Mouse (Mus musculus): ENCODE results near the gene Plcb3. TPM values are rescaled to one million over a fixed set of nuclear protein-coding genes. Genes with fewer than 3 reads are reported as not detected.
A peak's percentile ranks its signal among the peaks of the same experiment; 100 is the strongest.
"Not testable (repeated sequence)": the region's sequence is repeated elsewhere in the genome, so short reads cannot be mapped to it uniquely, and the experiment has no call there.

Plcb3 gene
- polyA plus RNA-seq, 1 experiment = 51.7 TPM

DNA sequence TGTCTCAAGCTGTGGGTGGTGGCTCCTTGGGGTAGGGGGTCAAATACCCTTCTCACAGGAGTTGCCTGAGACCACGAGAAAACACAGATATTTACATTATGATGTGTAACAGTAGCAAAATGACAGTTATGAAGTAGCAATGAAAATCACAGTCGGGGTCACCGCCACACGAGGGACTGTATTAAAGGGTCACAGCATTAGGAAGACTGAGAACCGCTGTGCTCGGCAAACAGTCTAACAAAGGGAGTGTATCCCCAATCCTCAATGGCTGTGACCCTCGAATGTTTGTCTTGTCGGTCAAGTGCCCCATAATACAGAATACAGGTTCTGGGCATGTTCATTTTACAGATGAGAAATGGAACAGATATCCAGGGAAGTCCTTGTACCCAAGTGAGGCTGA, 17.7 kb upstream of the Plcb3 start:
- H3K27me3 ChIP-seq (ENCODE audit: control insufficient read depth, insufficient read depth, insufficient read length) = no peaks in the 10 kb centered on the region
- no peak overlapping the region for H3K4me3 ChIP-seq (ENCODE audit: insufficient read depth, poor library complexity, severe bottlenecking)
- H3ac ChIP-seq (ENCODE audit: control insufficient read depth, insufficient read length, low read depth) = no peak overlapping the region
- peaks cover 5% of the 10 kb centered on the region for H3K36me3 ChIP-seq (ENCODE audit: control insufficient read depth, insufficient read depth)
- H3K79me3 ChIP-seq (ENCODE audit: low read depth) = no peaks in the 10 kb centered on the region
- TF ChIP-seq MYOD1 (IDR thresholded peaks at IDR 0.05; ENCODE audit: control insufficient read depth, insufficient read length, low read depth) = no peak
- no peaks in the 10 kb centered on the region for H3K79me2 ChIP-seq (ENCODE audit: control insufficient read depth, insufficient read depth)

DNA sequence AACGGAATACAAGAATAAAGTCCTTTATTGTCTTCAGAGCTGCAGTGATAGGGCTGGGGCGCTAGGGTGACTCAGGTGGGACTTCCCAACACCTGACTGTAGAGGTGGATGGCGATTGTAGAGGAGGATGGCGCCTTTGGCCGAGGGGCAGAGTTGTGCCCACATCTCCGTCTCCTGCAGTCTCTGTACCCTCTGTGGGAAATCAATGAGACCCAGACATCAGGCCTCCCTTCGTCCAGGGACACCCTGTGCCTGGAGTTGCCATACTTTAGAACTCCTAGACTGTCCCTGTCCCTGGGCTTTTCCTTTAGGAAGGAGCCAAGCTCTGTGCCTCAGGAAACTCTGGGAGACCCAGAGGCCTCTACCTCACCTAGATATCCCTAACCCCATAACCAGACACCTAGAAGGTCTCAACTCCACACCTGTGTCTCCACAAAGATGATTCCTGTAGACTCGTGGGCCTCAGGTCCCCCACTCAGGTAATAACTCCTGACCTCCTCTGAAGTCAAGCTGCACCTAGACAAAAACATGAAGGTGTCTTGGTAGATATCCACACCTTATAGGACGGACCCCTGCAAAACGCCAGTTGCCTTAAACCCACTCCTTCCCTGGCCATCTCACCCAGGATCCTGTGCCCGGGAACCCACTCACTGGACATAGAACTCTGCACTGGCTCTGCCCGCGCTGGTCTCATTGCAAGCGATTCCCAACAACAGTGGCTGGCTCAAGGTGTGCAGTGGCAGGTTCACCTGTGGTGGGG, 16.9 kb upstream of the Plcb3 start:
- Histone ChIP-seq H3K27me3 (ENCODE audit: control insufficient read depth, insufficient read depth, insufficient read length) (no peaks in the 10 kb centered on the region), H3K36me3 (ENCODE audit: control insufficient read depth, insufficient read depth) (no peaks in the 10 kb centered on the region), H3K79me3 (ENCODE audit: low read depth) (no peaks in the 10 kb centered on the region), H3K79me2 (ENCODE audit: control insufficient read depth, insufficient read depth) (no peaks in the 10 kb centered on the region), H3K4me3 (ENCODE audit: insufficient read depth, poor library complexity, severe bottlenecking) (peak overlapping the region; percentile 25), H3ac (ENCODE audit: control insufficient read depth, insufficient read length, low read depth) (peak overlapping the region; percentile 66)
- TF ChIP-seq MYOD1 (IDR thresholded peaks at IDR 0.05; ENCODE audit: control insufficient read depth, insufficient read length, low read depth) (no peak), USF1 (IDR thresholded peaks at IDR 0.05; ENCODE audit: low read depth) (no peak), CTCF (IDR thresholded peaks at IDR 0.05; ENCODE audit: control insufficient read depth, insufficient read depth, insufficient read length) (no peak), CEBPB (IDR thresholded peaks at IDR 0.05; ENCODE audit: low read depth) (no peak), MAX (IDR thresholded peaks at IDR 0.05) (no peak), MYOG (IDR thresholded peaks at IDR 0.05; ENCODE audit: control insufficient read depth, extremely low read depth, insufficient read length) (no peak), FOSL1 (IDR thresholded peaks at IDR 0.05; ENCODE audit: insufficient read depth, low read length, poor library complexity, severe bottlenecking) (no peak)

DNA sequence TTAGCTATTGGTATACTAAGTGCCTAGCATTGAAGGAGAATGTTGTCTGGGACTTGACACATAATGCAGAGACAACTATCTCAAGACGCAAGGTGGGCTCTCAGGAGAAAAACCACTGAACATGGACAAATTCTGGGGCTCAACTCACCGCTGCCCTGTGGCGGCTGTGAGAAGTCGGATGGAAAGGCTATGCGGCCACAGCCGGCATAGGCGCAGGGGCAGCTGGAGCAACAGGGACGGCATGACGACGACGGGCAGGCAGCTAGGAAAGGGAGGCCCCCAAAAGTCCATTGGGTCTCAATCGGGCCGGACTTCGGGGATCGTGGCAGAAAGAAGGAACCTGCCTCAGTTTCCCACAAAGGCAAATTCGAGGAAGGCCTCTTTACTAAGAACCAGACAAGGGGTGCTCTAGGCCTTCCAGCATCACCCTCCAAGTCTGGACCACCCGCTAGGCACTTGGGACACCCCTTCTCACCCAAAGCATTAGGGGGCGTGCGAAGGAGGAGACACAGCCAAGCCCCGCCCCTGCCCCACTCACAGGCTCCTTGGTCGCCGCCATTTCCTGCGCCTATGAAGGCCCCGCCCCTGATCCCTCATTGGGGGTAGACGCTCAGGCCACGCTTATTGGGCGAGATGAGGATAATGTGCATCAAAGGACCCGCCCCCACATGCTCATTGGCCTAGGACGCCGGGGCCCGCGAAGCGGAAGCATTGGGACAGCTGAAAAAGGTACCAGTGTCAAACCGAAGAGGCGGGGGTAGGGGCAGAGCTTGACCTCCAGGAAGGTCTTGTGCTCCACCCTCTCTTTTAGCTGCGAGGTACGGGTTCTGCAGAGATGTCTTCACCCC, 16.0 kb upstream of the Plcb3 start, which contains the start of gene Dnajc4:
Gene Dnajc4 (minus strand): TSS at position 562 of the 848 bp plus-strand sequence.
- no peaks in the 10 kb centered on the region for H3K27me3 ChIP-seq (ENCODE audit: control insufficient read depth, insufficient read depth, insufficient read length)
- no peak for TF ChIP-seq MAX (IDR thresholded peaks at IDR 0.05)
- no peak for TF ChIP-seq CTCF (IDR thresholded peaks at IDR 0.05; ENCODE audit: control insufficient read depth, insufficient read depth, insufficient read length)
- no peak for TF ChIP-seq USF1 (IDR thresholded peaks at IDR 0.05; ENCODE audit: low read depth)
- TF ChIP-seq CEBPB (IDR thresholded peaks at IDR 0.05; ENCODE audit: low read depth) = no peak
- no peak for TF ChIP-seq FOSL1 (IDR thresholded peaks at IDR 0.05; ENCODE audit: insufficient read depth, low read length, poor library complexity, severe bottlenecking)
- no peak for TF ChIP-seq MYOD1 (IDR thresholded peaks at IDR 0.05; ENCODE audit: control insufficient read depth, insufficient read length, low read depth)
- no peak for TF ChIP-seq MYOG (IDR thresholded peaks at IDR 0.05; ENCODE audit: control insufficient read depth, extremely low read depth, insufficient read length)
- no peaks in the 10 kb centered on the region for H3K36me3 ChIP-seq (ENCODE audit: control insufficient read depth, insufficient read depth)

DNA sequence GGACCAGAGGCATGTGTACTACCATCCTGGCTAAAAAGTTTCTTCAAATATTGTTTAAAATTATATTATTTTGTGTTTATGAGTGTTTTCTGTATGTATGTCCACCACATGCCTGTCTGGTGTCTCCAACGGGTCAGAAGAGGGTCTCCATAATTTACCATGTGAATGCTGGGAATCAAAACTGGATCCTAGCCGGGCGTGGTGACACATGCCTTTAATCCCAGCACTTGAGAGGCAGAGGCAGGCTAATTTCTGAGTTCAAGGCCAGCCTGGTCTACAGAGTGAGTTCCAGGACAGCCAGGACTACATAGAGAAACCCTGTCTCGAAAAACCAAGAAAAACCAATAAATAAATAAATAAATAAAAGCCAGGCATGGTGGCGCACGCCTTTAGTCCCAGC, 14.9 kb upstream of the Plcb3 start:
- not testable (repeated sequence) for H3K27me3 ChIP-seq (ENCODE audit: control insufficient read depth, insufficient read depth, insufficient read length); H3K79me3 ChIP-seq (ENCODE audit: low read depth); H3K36me3 ChIP-seq (ENCODE audit: control insufficient read depth, insufficient read depth); H3K79me2 ChIP-seq (ENCODE audit: control insufficient read depth, insufficient read depth); H3ac ChIP-seq (ENCODE audit: control insufficient read depth, insufficient read length, low read depth); H3K4me3 ChIP-seq (ENCODE audit: insufficient read depth, poor library complexity, severe bottlenecking)

More for the DNA sequence above, 16.0 kb upstream of the Plcb3 start, which contains the start of gene Dnajc4:
- Histone ChIP-seq H3K79me3 (ENCODE audit: low read depth) (no peaks in the 10 kb centered on the region), H3K4me3 (ENCODE audit: insufficient read depth, poor library complexity, severe bottlenecking) (peak within 1 kb of the TSS; percentile 42), H3ac (ENCODE audit: control insufficient read depth, insufficient read length, low read depth) (peak within 1 kb of the TSS; percentile 75), H3K79me2 (ENCODE audit: control insufficient read depth, insufficient read depth) (no peaks in the 10 kb centered on the region)

DNA sequence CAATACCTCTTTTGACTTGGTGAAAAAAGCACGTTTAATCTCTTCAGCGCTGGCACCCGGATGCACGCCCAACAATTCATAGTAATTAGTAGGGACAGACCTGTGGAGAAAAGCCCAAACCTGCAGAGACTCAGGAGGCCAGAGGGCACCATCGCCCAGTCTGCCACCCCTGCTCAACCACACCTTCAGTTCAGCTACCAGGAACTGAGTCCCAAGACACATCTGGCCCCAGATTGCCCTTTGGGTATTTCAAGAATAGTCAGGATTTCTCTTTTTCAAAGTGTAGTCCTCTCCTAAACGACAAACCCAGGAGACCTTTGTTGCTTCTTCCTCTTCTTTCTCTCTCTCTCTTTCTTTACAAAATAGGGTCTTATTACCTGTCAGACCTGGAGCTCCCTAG, 14.4 kb upstream of the Plcb3 start:
- no peak overlapping the region for H3ac ChIP-seq (ENCODE audit: control insufficient read depth, insufficient read length, low read depth)
- no peak overlapping the region for H3K4me3 ChIP-seq (ENCODE audit: insufficient read depth, poor library complexity, severe bottlenecking)
- H3K79me3 ChIP-seq (ENCODE audit: low read depth) = peaks cover 3% of the 10 kb centered on the region
- H3K36me3 ChIP-seq (ENCODE audit: control insufficient read depth, insufficient read depth) = no peaks in the 10 kb centered on the region
- TF ChIP-seq CTCF (IDR thresholded peaks at IDR 0.05; ENCODE audit: control insufficient read depth, insufficient read depth, insufficient read length) = no peak
- TF ChIP-seq CEBPB (IDR thresholded peaks at IDR 0.05; ENCODE audit: low read depth) = no peak
- no peak for TF ChIP-seq MYOD1 (IDR thresholded peaks at IDR 0.05; ENCODE audit: control insufficient read depth, insufficient read length, low read depth)
- TF ChIP-seq USF1 (IDR thresholded peaks at IDR 0.05; ENCODE audit: low read depth) = no peak
- TF ChIP-seq MYOG (IDR thresholded peaks at IDR 0.05; ENCODE audit: control insufficient read depth, extremely low read depth, insufficient read length) = no peak
- no peak for TF ChIP-seq MAX (IDR thresholded peaks at IDR 0.05)
- no peak for TF ChIP-seq FOSL1 (IDR thresholded peaks at IDR 0.05; ENCODE audit: insufficient read depth, low read length, poor library complexity, severe bottlenecking)
- no peaks in the 10 kb centered on the region for H3K27me3 ChIP-seq (ENCODE audit: control insufficient read depth, insufficient read depth, insufficient read length)
- peaks cover 10% of the 10 kb centered on the region for H3K79me2 ChIP-seq (ENCODE audit: control insufficient read depth, insufficient read depth)

DNA sequence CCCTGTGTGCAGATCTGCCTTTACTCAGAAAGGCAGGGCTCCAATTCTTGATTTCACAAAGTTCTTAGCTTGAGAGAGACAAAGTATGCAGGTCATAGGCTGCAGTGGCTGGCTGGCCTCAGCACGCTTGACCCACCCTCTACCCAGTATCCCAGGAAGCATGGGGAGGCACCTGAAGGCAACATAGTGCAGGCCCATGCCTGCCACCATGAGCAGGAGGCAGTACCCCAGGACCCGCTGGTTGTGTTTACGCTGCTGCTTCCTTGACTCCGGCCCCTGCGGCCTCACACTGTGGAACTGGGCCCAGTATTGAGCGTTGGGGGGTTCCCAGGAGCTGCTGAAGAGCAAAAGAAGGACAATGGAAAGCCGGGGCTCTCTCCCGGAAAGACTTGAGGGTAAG, 13.0 kb upstream of the Plcb3 start:
- Histone ChIP-seq H3ac (ENCODE audit: control insufficient read depth, insufficient read length, low read depth) (no peak overlapping the region), H3K4me3 (ENCODE audit: insufficient read depth, poor library complexity, severe bottlenecking) (no peak overlapping the region), H3K27me3 (ENCODE audit: control insufficient read depth, insufficient read depth, insufficient read length) (no peaks in the 10 kb centered on the region), H3K79me2 (ENCODE audit: control insufficient read depth, insufficient read depth) (peaks cover 12% of the 10 kb centered on the region), H3K79me3 (ENCODE audit: low read depth) (peaks cover 3% of the 10 kb centered on the region), H3K36me3 (ENCODE audit: control insufficient read depth, insufficient read depth) (peaks cover under 1% of the 10 kb centered on the region)
- no peak for TF ChIP-seq CTCF (IDR thresholded peaks at IDR 0.05; ENCODE audit: control insufficient read depth, insufficient read depth, insufficient read length)
- no peak for TF ChIP-seq FOSL1 (IDR thresholded peaks at IDR 0.05; ENCODE audit: insufficient read depth, low read length, poor library complexity, severe bottlenecking)
- no peak for TF ChIP-seq MYOG (IDR thresholded peaks at IDR 0.05; ENCODE audit: control insufficient read depth, extremely low read depth, insufficient read length)
- no peak for TF ChIP-seq CEBPB (IDR thresholded peaks at IDR 0.05; ENCODE audit: low read depth)
- no peak for TF ChIP-seq MAX (IDR thresholded peaks at IDR 0.05)
- no peak for TF ChIP-seq MYOD1 (IDR thresholded peaks at IDR 0.05; ENCODE audit: control insufficient read depth, insufficient read length, low read depth)
- TF ChIP-seq USF1 (IDR thresholded peaks at IDR 0.05; ENCODE audit: low read depth) = no peak
